Mouse (Mus musculus): ENCODE measurements around the gene Rab3a. TPM values are rescaled to one million over a fixed set of nuclear protein-coding genes. Genes with fewer than 3 reads are reported as not detected.
A peak's percentile ranks its signal among the peaks of the same experiment; 100 is the strongest.

Rab3a gene
- polyA plus RNA-seq, 1 experiment from 2014 or later, result 22.0 TPM

GRCm38 (mm10) chr8:70770748-70771147, 16.3 kb downstream of the Rab3a start:
- Histone ChIP-seq H3K27ac (ENCODE audit: low read length) (no peak overlapping the region), H3K36me3 (ENCODE audit: insufficient read depth, low read length) (peaks cover 51% of the 10 kb centered on the region), H3K9me3 (ENCODE audit: low read length) (no peaks in the 10 kb centered on the region), H3K4me2 (replicated peaks; ENCODE audit: low read depth, low read length) (no peak overlapping the region), H3K4me3 (ENCODE audit: low read length) (no peak overlapping the region), H3K27me3 (ENCODE audit: insufficient read depth, low read length) (no peaks in the 10 kb centered on the region), H3K9ac (replicated peaks; ENCODE audit: low read length) (no peak overlapping the region), H3K4me1 (ENCODE audit: insufficient read depth, low read length) (peaks cover 41% of the 10 kb centered on the region)
- 94% methylated on average over 13 of the region's 13 CpGs for WGBS
- no peak for ATAC-seq (ENCODE audit: low FRiP score, low TSS enrichment)

- H3K27me3 ChIP-seq (ENCODE audit: insufficient read depth, low read length), result no peaks in the 10 kb centered on the region
- H3K27ac ChIP-seq (ENCODE audit: low read length), result no peak overlapping the region
- H3K36me3 ChIP-seq (ENCODE audit: insufficient read depth, low read length), result peaks cover 51% of the 10 kb centered on the region
- H3K4me2 ChIP-seq (replicated peaks; ENCODE audit: low read depth, low read length), result no peak overlapping the region
- peaks cover 41% of the 10 kb centered on the region for H3K4me1 ChIP-seq (ENCODE audit: insufficient read depth, low read length)
- H3K4me3 ChIP-seq (ENCODE audit: low read length), result no peak overlapping the region
- no peaks in the 10 kb centered on the region for H3K9me3 ChIP-seq (ENCODE audit: low read length)
- no peak overlapping the region for H3K9ac ChIP-seq (replicated peaks; ENCODE audit: low read length)
- WGBS, result 81% methylated on average over 7 of the region's 7 CpGs
- no peak for ATAC-seq (ENCODE audit: low FRiP score, low TSS enrichment)
Measured at GRCm38 (mm10) chr8:70771217-70771616, 16.7 kb downstream of the Rab3a start.

DNA sequence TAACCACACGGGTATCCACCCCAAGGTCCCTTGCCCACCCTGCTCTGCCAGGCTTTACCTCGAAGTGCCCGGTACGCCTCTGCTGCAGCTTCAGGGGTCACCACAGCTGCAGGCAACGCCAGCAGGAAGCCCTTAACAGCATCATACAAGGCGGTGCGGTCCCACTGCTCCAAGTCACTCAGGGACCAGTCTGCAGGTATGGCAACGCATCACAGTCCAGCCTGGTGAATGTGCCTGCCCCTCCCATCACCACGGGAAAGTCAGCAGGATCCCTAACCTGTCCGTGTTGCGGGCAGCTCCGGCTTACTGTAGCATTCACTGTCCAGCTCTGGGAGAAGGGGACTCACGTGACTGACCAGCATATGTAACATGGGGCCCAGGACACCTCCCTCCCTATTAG, 17.6 kb downstream of the Rab3a start:
- 92% methylated on average over 13 of the region's 13 CpGs for WGBS
- Histone ChIP-seq H3K4me1 (ENCODE audit: insufficient read depth, low read length) (peaks cover 33% of the 10 kb centered on the region), H3K9me3 (ENCODE audit: low read length) (no peaks in the 10 kb centered on the region), H3K27ac (ENCODE audit: low read length) (no peak overlapping the region), H3K9ac (replicated peaks; ENCODE audit: low read length) (peak overlapping the region; percentile 19; the same call in 1 of the 2 replicates), H3K4me3 (ENCODE audit: low read length) (no peak overlapping the region), H3K36me3 (ENCODE audit: insufficient read depth, low read length) (peaks cover 51% of the 10 kb centered on the region), H3K27me3 (ENCODE audit: insufficient read depth, low read length) (no peaks in the 10 kb centered on the region), H3K4me2 (replicated peaks; ENCODE audit: low read depth, low read length) (no peak overlapping the region)
- no peak for ATAC-seq (ENCODE audit: low FRiP score, low TSS enrichment)

GRCm38 (mm10) chr8:70772890-70773289, 18.4 kb downstream of the Rab3a start:
- Histone ChIP-seq H3K9ac (replicated peaks; ENCODE audit: low read length) (0 out of 2 replicates have a peak overlapping the region, but pooled peaks have one; percentile 19), H3K27ac (ENCODE audit: low read length) (no peak overlapping the region), H3K36me3 (ENCODE audit: insufficient read depth, low read length) (peaks cover 51% of the 10 kb centered on the region), H3K9me3 (ENCODE audit: low read length) (no peaks in the 10 kb centered on the region), H3K4me2 (replicated peaks; ENCODE audit: low read depth, low read length) (no peak overlapping the region), H3K4me3 (ENCODE audit: low read length) (no peak overlapping the region), H3K4me1 (ENCODE audit: insufficient read depth, low read length) (peaks cover 34% of the 10 kb centered on the region), H3K27me3 (ENCODE audit: insufficient read depth, low read length) (no peaks in the 10 kb centered on the region)
- 76% methylated on average over 9 of the region's 9 CpGs for WGBS
- no peak for ATAC-seq (ENCODE audit: low FRiP score, low TSS enrichment)

GRCm38 (mm10) chr8:70773410-70773809, 18.9 kb downstream of the Rab3a start:
- peak overlapping the region; percentile 42; the same call in 1 of the 2 replicates for H3K9ac ChIP-seq (replicated peaks; ENCODE audit: low read length)

DNA sequence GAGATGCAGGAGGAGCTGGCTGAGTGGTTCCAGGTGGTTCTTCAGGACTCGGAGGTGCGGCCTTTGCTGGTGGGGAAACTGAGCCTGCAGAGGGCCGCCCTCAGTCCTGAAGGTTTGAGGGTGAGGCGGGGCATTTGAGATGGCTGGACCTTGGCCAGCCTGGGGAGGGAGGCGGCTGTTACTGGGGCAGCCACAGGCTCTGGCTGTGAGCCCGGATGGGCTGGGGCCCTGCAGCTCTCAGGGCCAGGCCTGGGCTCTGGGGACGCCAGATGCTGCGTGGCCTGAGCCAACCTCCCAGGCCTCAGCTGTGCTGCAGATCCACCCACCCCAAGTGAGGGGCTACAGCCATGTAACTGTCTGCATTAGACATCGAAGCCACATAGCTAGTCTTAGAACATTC, 19.4 kb downstream of the Rab3a start:
- H3K4me2 ChIP-seq (replicated peaks; ENCODE audit: low read depth, low read length), result no peak overlapping the region
- no peak overlapping the region for H3K4me3 ChIP-seq (ENCODE audit: low read length)
- H3K9ac ChIP-seq (replicated peaks; ENCODE audit: low read length), result peak overlapping the region; percentile 42
- H3K9me3 ChIP-seq (ENCODE audit: low read length), result no peaks in the 10 kb centered on the region
- peaks cover 39% of the 10 kb centered on the region for H3K4me1 ChIP-seq (ENCODE audit: insufficient read depth, low read length)
- H3K36me3 ChIP-seq (ENCODE audit: insufficient read depth, low read length), result peaks cover 41% of the 10 kb centered on the region
- no peaks in the 10 kb centered on the region for H3K27me3 ChIP-seq (ENCODE audit: insufficient read depth, low read length)
- WGBS, result 63% methylated on average over 9 of the region's 9 CpGs
- no peak for ATAC-seq (ENCODE audit: low FRiP score, low TSS enrichment)
- H3K27ac ChIP-seq (ENCODE audit: low read length), result 0 out of 2 replicates have a peak overlapping the region, but pooled peaks have one; percentile 6

More at GRCm38 (mm10) chr8:70773410-70773809, 18.9 kb downstream of the Rab3a start:
- Histone ChIP-seq H3K4me3 (ENCODE audit: low read length) (no peak overlapping the region), H3K27ac (ENCODE audit: low read length) (no peak overlapping the region), H3K4me1 (ENCODE audit: insufficient read depth, low read length) (peaks cover 39% of the 10 kb centered on the region), H3K9me3 (ENCODE audit: low read length) (no peaks in the 10 kb centered on the region), H3K4me2 (replicated peaks; ENCODE audit: low read depth, low read length) (no peak overlapping the region), H3K27me3 (ENCODE audit: insufficient read depth, low read length) (no peaks in the 10 kb centered on the region), H3K36me3 (ENCODE audit: insufficient read depth, low read length) (peaks cover 46% of the 10 kb centered on the region)
- whole genome bisulfite sequencing, result 82% methylated on average over 5 of the region's 5 CpGs
- no peak for ATAC-seq (ENCODE audit: low FRiP score, low TSS enrichment)

DNA sequence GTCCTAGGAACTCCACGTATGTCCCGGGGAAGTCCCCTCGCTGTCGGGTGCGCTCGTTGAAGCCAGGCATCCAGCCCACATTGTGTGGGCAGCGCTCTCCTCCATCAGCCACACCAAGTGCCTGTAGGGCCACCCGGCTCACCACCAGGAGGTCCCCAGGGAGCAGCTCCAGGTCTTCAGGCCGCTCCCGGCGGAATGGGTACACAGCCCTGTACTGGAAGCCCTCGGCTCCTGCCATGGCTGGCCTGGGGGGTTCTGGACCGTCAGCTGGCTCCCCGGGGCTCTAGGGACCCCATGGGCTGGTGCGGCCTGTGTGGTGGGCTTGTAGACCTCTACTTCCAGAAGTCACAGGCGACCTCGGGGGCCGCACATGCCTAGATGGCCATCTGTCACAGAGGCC, 20.3 kb downstream of the Rab3a start:
- H3K9me3 ChIP-seq (ENCODE audit: low read length), result no peaks in the 10 kb centered on the region
- peaks cover 39% of the 10 kb centered on the region for H3K4me1 ChIP-seq (ENCODE audit: insufficient read depth, low read length)
- no peak for ATAC-seq (ENCODE audit: low FRiP score, low TSS enrichment)
- H3K4me3 ChIP-seq (ENCODE audit: low read length), result no peak overlapping the region
- H3K9ac ChIP-seq (replicated peaks; ENCODE audit: low read length), result no peak overlapping the region
- 93% methylated on average over 18 of the region's 18 CpGs for WGBS
- no peaks in the 10 kb centered on the region for H3K27me3 ChIP-seq (ENCODE audit: insufficient read depth, low read length)
- H3K36me3 ChIP-seq (ENCODE audit: insufficient read depth, low read length), result peaks cover 45% of the 10 kb centered on the region
- H3K4me2 ChIP-seq (replicated peaks; ENCODE audit: low read depth, low read length), result no peak overlapping the region
- no peak overlapping the region for H3K27ac ChIP-seq (ENCODE audit: low read length)

GRCm38 (mm10) chr8:70775227-70775626, 20.7 kb downstream of the Rab3a start:
- Histone ChIP-seq H3K27ac (ENCODE audit: low read length) (no peak overlapping the region), H3K4me1 (ENCODE audit: insufficient read depth, low read length) (peaks cover 39% of the 10 kb centered on the region), H3K9me3 (ENCODE audit: low read length) (no peaks in the 10 kb centered on the region), H3K4me3 (ENCODE audit: low read length) (peak overlapping the region; percentile 84), H3K27me3 (ENCODE audit: insufficient read depth, low read length) (no peaks in the 10 kb centered on the region), H3K9ac (replicated peaks; ENCODE audit: low read length) (peak overlapping the region; percentile 98), H3K36me3 (ENCODE audit: insufficient read depth, low read length) (peaks cover 49% of the 10 kb centered on the region), H3K4me2 (replicated peaks; ENCODE audit: low read depth, low read length) (peak overlapping the region; percentile 83)
- whole genome bisulfite sequencing, result 91% methylated on average over 5 of the region's 5 CpGs
- ATAC-seq (ENCODE audit: low FRiP score, low TSS enrichment), result no peak

DNA sequence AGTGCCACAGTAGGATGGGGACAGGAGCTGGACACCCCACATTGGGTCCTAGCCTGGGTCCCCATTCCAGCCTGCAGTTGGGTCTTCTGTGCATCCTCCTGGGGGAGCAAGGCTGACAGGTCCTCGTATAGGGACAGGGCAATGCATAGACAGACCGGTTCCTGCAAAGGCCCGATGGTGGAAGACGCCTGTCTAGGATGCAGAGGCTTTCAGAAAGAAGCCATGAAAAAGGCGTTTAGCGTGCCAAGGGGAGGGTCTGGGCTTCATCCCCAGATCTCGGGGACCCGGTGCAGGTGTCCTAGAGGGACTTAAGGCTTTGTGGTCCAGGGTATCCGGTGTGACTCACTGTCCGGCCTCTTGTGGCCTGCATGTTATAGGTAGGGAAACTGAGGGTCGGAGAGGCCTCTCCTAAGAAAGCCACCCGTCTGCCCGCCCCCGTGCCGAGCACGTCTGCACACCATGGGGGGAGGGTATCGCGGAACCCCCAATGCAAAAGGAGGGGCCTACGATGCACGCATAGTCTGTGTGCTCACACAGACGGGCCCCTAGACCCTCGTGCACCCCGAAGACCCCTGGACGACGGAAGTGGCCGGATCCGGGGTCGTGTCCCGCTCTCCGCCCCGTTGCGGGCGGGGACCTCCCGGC, 21.5 kb downstream of the Rab3a start:
- Histone ChIP-seq H3K4me1 (ENCODE audit: insufficient read depth, low read length) (peaks cover 39% of the 10 kb centered on the region), H3K27ac (ENCODE audit: low read length) (peak overlapping the region; percentile 79), H3K36me3 (ENCODE audit: insufficient read depth, low read length) (peaks cover 49% of the 10 kb centered on the region), H3K4me2 (replicated peaks; ENCODE audit: low read depth, low read length) (peak overlapping the region; percentile 83), H3K9me3 (ENCODE audit: low read length) (no peaks in the 10 kb centered on the region), H3K9ac (replicated peaks; ENCODE audit: low read length) (peak overlapping the region; percentile 98), H3K27me3 (ENCODE audit: insufficient read depth, low read length) (no peaks in the 10 kb centered on the region), H3K4me3 (ENCODE audit: low read length) (peak overlapping the region; percentile 84)
- peak; percentile 4; the same call in 1 of the 2 replicates for ATAC-seq (ENCODE audit: low FRiP score, low TSS enrichment)
- 3% methylated on average over 34 of the region's 34 CpGs for WGBS

All from kidney, embryonic 16.5 days (tissue).